Mouse (Mus musculus): ENCODE results near the gene Olfr1367. TPM values are rescaled to one million over a fixed set of nuclear protein-coding genes. Genes with fewer than 3 reads are reported as not detected.

Olfr1367 gene
- polyA plus RNA-seq (2012; ENCODE audit: low replicate concordance): not detected in 2 replicates

GRCm38 (mm10) chr13:21346610-21347009, at the start of gene Olfr1367:
TSS of gene Olfr1367 (plus strand) at chr13:21346910.

GRCm38 (mm10) chr13:21311926-21312325, 34.8 kb upstream of the Olfr1367 start, which contains the start of gene Gpx6:
TSS of gene Gpx6 (plus strand) at chr13:21312125.

GRCm38 (mm10) chr13:21362621-21363248, 16.0 kb downstream of the Olfr1367 start, which contains the start of gene Zscan12:
TSS of gene Zscan12 (plus strand) at chr13:21362820.

Other genes starting within 250 kb of the Olfr1367 start
- gene Olfr1369-ps1, start 235.4 kb upstream of the Olfr1367 start, polyA plus RNA-seq (2012; ENCODE audit: low replicate concordance): not detected in 2 replicates
- not detected in 2 replicates for gene Olfr263, start 217.3 kb upstream of the Olfr1367 start, polyA plus RNA-seq (2012; ENCODE audit: low replicate concordance)
- not detected in 2 replicates for gene Olfr1368, start 201.0 kb upstream of the Olfr1367 start, polyA plus RNA-seq (2012; ENCODE audit: low replicate concordance)
- 49.7 and 116 TPM in 2 replicates for gene Trim27, start 167.5 kb upstream of the Olfr1367 start, polyA plus RNA-seq (2012; ENCODE audit: low replicate concordance)
- not detected in 2 replicates for gene Gpx5, start 54.2 kb upstream of the Olfr1367 start, polyA plus RNA-seq (2012; ENCODE audit: low replicate concordance)
- not detected in 2 replicates for gene Gpx6, start 34.8 kb upstream of the Olfr1367 start, polyA plus RNA-seq (2012; ENCODE audit: low replicate concordance)
- 0.94 and 0.97 TPM in 2 replicates for gene Zscan12, start 15.9 kb downstream of the Olfr1367 start, polyA plus RNA-seq (2012; ENCODE audit: low replicate concordance)
- 6.9 and 8.3 TPM in 2 replicates for gene Zkscan3, start 55.8 kb downstream of the Olfr1367 start, polyA plus RNA-seq (2012; ENCODE audit: low replicate concordance)
- gene Pgbd1, start 94.1 kb downstream of the Olfr1367 start, polyA plus RNA-seq (2012; ENCODE audit: low replicate concordance): 0.19 TPM in 1 of 2 replicates, not detected in the other
- gene Zscan26, start 106.8 kb downstream of the Olfr1367 start, polyA plus RNA-seq (2012; ENCODE audit: low replicate concordance): 7.6 and 8.1 TPM in 2 replicates
- 0.65 and 1.1 TPM in 2 replicates for gene Nkapl, start 121.6 kb downstream of the Olfr1367 start, polyA plus RNA-seq (2012; ENCODE audit: low replicate concordance)
- 0.07 TPM in 1 of 2 replicates, not detected in the other for gene Zkscan4, start 132.0 kb downstream of the Olfr1367 start, polyA plus RNA-seq (2012; ENCODE audit: low replicate concordance)
- gene Gm10065, start 132.5 kb downstream of the Olfr1367 start, polyA plus RNA-seq (2012; ENCODE audit: low replicate concordance): not detected in 2 replicates
- gene AK157302, start 148.3 kb downstream of the Olfr1367 start, polyA plus RNA-seq (2012; ENCODE audit: low replicate concordance): 0.21 and 0.27 TPM in 2 replicates
- 5.8 and 7.5 TPM in 2 replicates for gene Gm11273, start 154.5 kb downstream of the Olfr1367 start, polyA plus RNA-seq (2012; ENCODE audit: low replicate concordance)
- gene Zkscan8, start 184.2 kb downstream of the Olfr1367 start, polyA plus RNA-seq (2012; ENCODE audit: low replicate concordance): 3.4 and 5.8 TPM in 2 replicates
- gene Olfr1366, start 195.9 kb downstream of the Olfr1367 start, polyA plus RNA-seq (2012; ENCODE audit: low replicate concordance): not detected in 2 replicates
- gene Olfr1535, start 213.0 kb downstream of the Olfr1367 start, polyA plus RNA-seq (2012; ENCODE audit: low replicate concordance): not detected in 2 replicates
- not detected in 2 replicates for gene Olfr1364, start 234.8 kb downstream of the Olfr1367 start, polyA plus RNA-seq (2012; ENCODE audit: low replicate concordance)